Mouse (Mus musculus) embryonic facial prominence, embryonic 10.5 days (tissue): ENCODE results near the gene Cadps2. TPM values are rescaled to one million over a fixed set of nuclear protein-coding genes. Genes with fewer than 3 reads are reported as not detected.

Experiments used
- DNase-seq: peaks from one replicate; pipeline ENCODE4 v3.0.0-alpha.2; 2017; ENCODE audit warnings: low spot score
- H3K27ac ChIP-seq: fragments of 300-500 bp; sonication (generic); replicated peaks from 2 replicates; pipeline ENCODE4 v1.5.1; 2016; ENCODE audit warnings: mild to moderate bottlenecking
- H3K27me3 ChIP-seq: fragments of 300-500 bp; sonication (generic); replicated peaks from 2 replicates; pipeline ENCODE4 v1.6.1; 2016; ENCODE audit warnings: low read depth, mild to moderate bottlenecking; ENCODE audit not compliant: poor library complexity, severe bottlenecking
- H3K36me3 ChIP-seq: fragments of 300-500 bp; sonication (generic); replicated peaks from 2 replicates; pipeline ENCODE4 v1.6.1; 2016; ENCODE audit warnings: mild to moderate bottlenecking, moderate library complexity
- H3K4me1 ChIP-seq: fragments of 300-500 bp; sonication (generic); 2 replicates; pipeline ENCODE4 v1.6.1; 2016
- H3K4me3 ChIP-seq: fragments of 300-500 bp; sonication (generic); 2 replicates; pipeline ENCODE4 v1.5.1; 2016; ENCODE audit warnings: mild to moderate bottlenecking, moderate library complexity
- H3K9me3 ChIP-seq: fragments of 300-500 bp; sonication (generic); 2 replicates; pipeline ENCODE4 v1.6.1; 2016; ENCODE audit warnings: mild to moderate bottlenecking
- WGBS: fragments of 180-500 bp; shearing (Covaris S2); methylation state at CpG from one replicate; pipeline ENCODE4 v1.1.7; 2016; 5-methylcytosine and 5-hydroxymethylcytosine counted together
- polyA plus RNA-seq: library from polyadenylated mRNA; unstranded; fragments of >200 nt; fragmentation: Nextera tagmentation; extraction: Ambion mirVana; gene quantifications from 2 replicates; pipeline ENCODE4 v1.2.1, GENCODE M21; 2016

The Cadps2 gene
- polyA plus RNA-seq, 1 experiment from 2014 or later = 1.9 TPM

- Histone ChIP-seq H3K9me3 (no peaks in the 10 kb centered on the region), H3K4me3 (no peak overlapping the region), H3K27me3 (peaks cover 2% of the 10 kb centered on the region), H3K36me3 (no peaks in the 10 kb centered on the region), H3K4me1 (no peaks in the 10 kb centered on the region), H3K27ac (no peak overlapping the region)
- no peak for DNase-seq
- WGBS = 86% methylated on average over 4 of the region's 4 CpGs
Observed at GRCm38 (mm10) chr6:23288752-23289151, 550.5 kb downstream of the Cadps2 start.

- no peaks in the 10 kb centered on the region for H3K36me3 ChIP-seq
- H3K9me3 ChIP-seq = no peaks in the 10 kb centered on the region
- no peak overlapping the region for H3K4me3 ChIP-seq
- H3K27ac ChIP-seq = no peak overlapping the region
- peaks cover 58% of the 10 kb centered on the region for H3K27me3 ChIP-seq
- peaks cover 12% of the 10 kb centered on the region for H3K4me1 ChIP-seq
- DNase-seq = no peak
- WGBS = 36% methylated on average over 9 of the region's 9 CpGs
Observed at GRCm38 (mm10) chr6:23281514-23281820, 557.8 kb downstream of the Cadps2 start.

DNA sequence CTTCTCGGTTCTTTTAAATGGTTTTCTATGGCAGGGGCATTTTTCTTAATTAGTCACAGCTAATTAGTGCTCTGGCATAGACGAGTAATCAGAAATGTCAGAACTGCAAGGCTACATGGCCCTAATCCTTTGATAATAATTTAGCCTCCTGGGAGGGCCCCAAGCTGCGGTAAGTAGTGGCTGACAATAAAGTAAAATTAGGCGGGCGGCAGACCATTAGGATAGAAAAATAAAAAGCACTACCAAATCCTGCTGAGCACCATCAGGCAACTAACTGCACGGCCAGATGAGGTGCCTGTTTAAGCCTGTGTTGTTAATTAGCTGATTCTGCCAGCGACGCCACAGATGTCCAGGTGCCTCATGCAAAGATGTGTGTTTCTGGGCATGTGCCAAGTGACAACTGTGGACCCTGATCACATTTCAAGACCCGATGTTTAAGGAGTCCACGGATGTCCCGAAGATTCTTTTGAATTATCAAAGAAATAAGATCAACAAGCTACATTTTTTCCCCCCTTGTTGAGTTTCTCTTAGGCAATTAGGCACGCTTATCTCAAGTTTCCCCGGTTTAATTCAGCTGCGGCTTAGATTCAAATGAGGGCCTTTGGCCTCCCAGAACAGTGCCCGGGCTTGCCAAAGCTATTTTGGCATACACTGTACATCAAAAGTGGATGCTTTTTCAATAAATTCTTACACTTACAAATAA, 558.3 kb downstream of the Cadps2 start:
- Histone ChIP-seq H3K27ac (no peak overlapping the region), H3K4me3 (no peak overlapping the region), H3K9me3 (no peaks in the 10 kb centered on the region), H3K36me3 (no peaks in the 10 kb centered on the region), H3K4me1 (peaks cover 12% of the 10 kb centered on the region), H3K27me3 (peaks cover 63% of the 10 kb centered on the region)
- 17% methylated on average over 15 of the region's 15 CpGs for WGBS
- peak; percentile 36 for DNase-seq

DNA sequence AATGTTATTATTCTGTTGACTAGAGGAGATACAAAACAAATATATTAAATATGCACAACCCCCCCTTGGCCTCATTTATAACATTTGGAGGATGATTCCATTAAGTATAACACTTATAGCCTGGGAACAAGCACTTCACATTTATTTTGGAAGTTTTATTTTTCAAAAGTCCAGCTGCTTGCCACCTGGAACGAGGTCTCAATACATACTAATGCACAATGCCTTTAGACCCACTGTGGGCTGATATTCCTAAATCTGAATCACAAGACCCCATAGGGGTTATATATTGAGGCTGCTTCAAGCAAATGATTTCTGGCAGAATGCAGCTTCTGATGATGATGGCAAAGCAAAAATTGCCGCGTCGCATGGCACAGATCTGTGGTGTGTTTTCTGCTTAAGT, 565.7 kb downstream of the Cadps2 start:
- Histone ChIP-seq H3K27ac (no peak overlapping the region), H3K36me3 (no peaks in the 10 kb centered on the region), H3K9me3 (no peaks in the 10 kb centered on the region), H3K4me1 (peaks cover 10% of the 10 kb centered on the region; the same call in 1 of the 2 replicates), H3K27me3 (peaks cover 82% of the 10 kb centered on the region), H3K4me3 (no peak overlapping the region)
- DNase-seq = no peak
- 53% methylated on average over 4 of the region's 4 CpGs for WGBS

- Histone ChIP-seq H3K36me3 (no peaks in the 10 kb centered on the region), H3K9me3 (no peaks in the 10 kb centered on the region), H3K4me3 (no peak overlapping the region), H3K27ac (no peak overlapping the region), H3K4me1 (peaks cover 10% of the 10 kb centered on the region; the same call in 1 of the 2 replicates), H3K27me3 (peaks cover 82% of the 10 kb centered on the region)
- peak; percentile 59 for DNase-seq
- WGBS = 2% methylated on average over 11 of the region's 11 CpGs
Observed at GRCm38 (mm10) chr6:23272979-23273378, 566.2 kb downstream of the Cadps2 start.

GRCm38 (mm10) chr6:23272542-23272941, 566.7 kb downstream of the Cadps2 start:
- Histone ChIP-seq H3K27me3 (peaks cover 82% of the 10 kb centered on the region), H3K27ac (no peak overlapping the region), H3K36me3 (no peaks in the 10 kb centered on the region), H3K4me1 (peaks cover 10% of the 10 kb centered on the region; the same call in 1 of the 2 replicates), H3K4me3 (no peak overlapping the region), H3K9me3 (no peaks in the 10 kb centered on the region)
- WGBS = 15% methylated on average over 7 of the region's 7 CpGs
- no peak for DNase-seq

DNA sequence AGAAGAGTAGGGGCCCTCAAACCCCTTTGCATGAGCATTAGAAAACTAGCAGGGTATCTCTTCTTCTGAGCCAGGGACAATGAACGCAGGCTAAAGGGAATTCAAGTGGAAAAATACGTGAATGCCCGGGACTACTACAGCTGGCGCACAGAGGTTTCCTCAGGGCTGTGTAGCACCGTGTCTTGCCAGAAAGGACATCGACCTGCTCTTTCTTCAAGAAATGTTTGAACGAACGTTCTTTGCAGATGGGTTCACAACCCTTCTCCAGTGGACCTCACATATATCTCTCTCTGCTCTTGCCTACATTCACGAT, 578.5 kb downstream of the Cadps2 start:
- peak overlapping the region; percentile 59 for H3K27ac ChIP-seq
- no peaks in the 10 kb centered on the region for H3K9me3 ChIP-seq
- H3K4me3 ChIP-seq = peak overlapping the region; percentile 34
- peaks cover 98% of the 10 kb centered on the region for H3K27me3 ChIP-seq
- peak; percentile 51 for DNase-seq
- WGBS = 3% methylated on average over 9 of the region's 9 CpGs
- H3K4me1 ChIP-seq = peaks cover 6% of the 10 kb centered on the region
- no peaks in the 10 kb centered on the region for H3K36me3 ChIP-seq

GRCm38 (mm10) chr6:23260016-23260737, 579.0 kb downstream of the Cadps2 start:
- no peak for DNase-seq
- H3K27me3 ChIP-seq = peaks cover 98% of the 10 kb centered on the region
- no peaks in the 10 kb centered on the region for H3K36me3 ChIP-seq
- H3K9me3 ChIP-seq = no peaks in the 10 kb centered on the region
- WGBS = 2% methylated on average over 36 of the region's 36 CpGs
- H3K27ac ChIP-seq = peak overlapping the region; percentile 59
- peak overlapping the region; percentile 34 for H3K4me3 ChIP-seq
- H3K4me1 ChIP-seq = peaks cover 6% of the 10 kb centered on the region

GRCm38 (mm10) chr6:23257981-23258380, 581.2 kb downstream of the Cadps2 start:
- no peak overlapping the region for H3K4me3 ChIP-seq
- H3K36me3 ChIP-seq = no peaks in the 10 kb centered on the region
- peaks cover 100% of the 10 kb centered on the region for H3K27me3 ChIP-seq
- peaks cover 14% of the 10 kb centered on the region for H3K4me1 ChIP-seq
- 25% methylated on average over 3 of the region's 3 CpGs for WGBS
- no peak overlapping the region for H3K27ac ChIP-seq
- no peak for DNase-seq
- no peaks in the 10 kb centered on the region for H3K9me3 ChIP-seq

- peaks cover 98% of the 10 kb centered on the region for H3K27me3 ChIP-seq
- peaks cover 7% of the 10 kb centered on the region; the same call in 1 of the 2 replicates for H3K4me1 ChIP-seq
- no peaks in the 10 kb centered on the region for H3K9me3 ChIP-seq
- no peaks in the 10 kb centered on the region for H3K36me3 ChIP-seq
- no peak overlapping the region for H3K4me3 ChIP-seq
- H3K27ac ChIP-seq = no peak overlapping the region
- WGBS = 7% methylated on average over 8 of the region's 8 CpGs
- DNase-seq = peak; percentile 20
Observed at GRCm38 (mm10) chr6:23255161-23255560, 584.1 kb downstream of the Cadps2 start.

DNA sequence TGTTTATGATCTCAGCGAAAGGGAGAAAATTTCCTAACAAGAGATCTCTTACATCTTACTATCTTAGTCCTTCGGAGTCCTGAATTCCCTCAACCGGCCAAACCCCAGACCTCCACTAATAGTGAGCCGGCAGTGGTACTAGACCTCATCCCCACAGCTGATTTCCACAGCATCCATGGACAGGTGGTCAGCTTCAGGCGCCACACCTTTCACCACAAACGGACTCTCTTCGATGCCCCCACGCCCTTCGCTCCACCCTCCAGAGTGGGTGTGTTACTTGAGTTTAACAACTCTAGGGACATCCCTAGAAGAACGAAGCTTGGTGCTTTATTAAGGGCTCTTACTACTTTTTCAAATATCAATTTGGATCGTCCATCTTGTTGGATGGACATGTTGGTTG, 584.6 kb downstream of the Cadps2 start:
- no peak overlapping the region for H3K4me3 ChIP-seq
- DNase-seq = peak; percentile 39
- H3K4me1 ChIP-seq = peaks cover 11% of the 10 kb centered on the region
- WGBS = 6% methylated on average over 11 of the region's 11 CpGs
- no peaks in the 10 kb centered on the region for H3K9me3 ChIP-seq
- no peak overlapping the region for H3K27ac ChIP-seq
- H3K36me3 ChIP-seq = no peaks in the 10 kb centered on the region
- H3K27me3 ChIP-seq = peaks cover 98% of the 10 kb centered on the region

DNA sequence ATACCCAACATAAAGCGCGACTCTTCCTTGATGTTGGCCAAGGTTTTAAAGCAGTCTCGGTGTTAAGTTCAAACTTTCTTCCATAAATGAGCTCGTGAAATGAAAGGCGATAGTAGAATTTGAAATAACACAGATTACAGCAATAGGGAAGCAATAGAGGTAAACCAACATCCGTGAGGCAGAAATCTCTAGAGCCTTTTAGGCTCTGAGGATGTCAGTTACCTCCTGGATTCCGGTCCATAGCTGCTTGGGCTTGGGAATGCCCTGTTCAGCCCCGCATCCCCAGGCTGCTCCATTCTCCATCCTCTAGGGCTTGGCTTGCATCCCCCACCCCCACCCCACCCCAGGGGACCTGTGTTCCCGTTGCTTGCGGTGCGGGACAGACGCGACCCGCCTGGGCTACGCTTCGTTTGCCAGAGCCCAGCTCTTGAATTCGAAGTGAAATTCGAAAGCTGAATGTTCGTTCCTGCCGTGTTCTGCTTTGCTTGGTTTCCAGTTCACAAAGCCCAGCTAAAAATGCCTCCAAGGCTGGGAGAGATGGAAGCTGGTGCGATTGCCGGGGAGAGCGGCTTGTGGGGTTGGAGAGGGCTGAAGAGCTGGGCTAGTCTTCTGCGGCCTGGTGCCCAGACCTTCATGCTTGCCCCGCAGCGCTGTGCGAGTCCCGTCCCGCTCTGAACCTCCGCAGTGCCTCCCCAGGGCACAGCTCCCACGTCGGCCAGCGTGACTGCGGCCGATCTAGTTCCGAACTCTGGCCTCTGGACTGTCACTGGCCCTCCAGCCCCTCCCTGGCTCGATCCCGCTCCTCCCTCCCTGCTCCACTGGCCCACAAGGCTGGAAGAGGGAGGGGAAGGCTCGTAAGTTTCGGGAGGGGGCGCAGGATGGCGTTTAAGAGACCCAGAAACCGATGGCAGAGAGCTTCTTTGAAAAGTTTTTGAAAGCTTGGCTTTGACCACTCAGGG, 585.6 kb downstream of the Cadps2 start:
- no peaks in the 10 kb centered on the region for H3K36me3 ChIP-seq
- peaks cover 21% of the 10 kb centered on the region for H3K4me1 ChIP-seq
- WGBS = under 1% methylated on average over 43 of the region's 43 CpGs
- peak overlapping the region; percentile 45 for H3K27ac ChIP-seq
- H3K27me3 ChIP-seq = peaks cover 98% of the 10 kb centered on the region
- peak; percentile 73 for DNase-seq
- H3K9me3 ChIP-seq = no peaks in the 10 kb centered on the region
- H3K4me3 ChIP-seq = peak overlapping the region; percentile 51
